Mouse (Mus musculus) forebrain, postnatal 0 days (tissue): ENCODE data around the gene Rnaseh2c. TPM values are rescaled to one million over a fixed set of nuclear protein-coding genes. Genes with fewer than 3 reads are reported as not detected.

Experiments
- ATAC-seq: fragments of 200-750 bp; cut with Nextera tagmentation; 2 replicates; pipeline ENCODE4 v1.8.0; 2017; ENCODE audit warnings: mild to moderate bottlenecking, moderate library complexity
- DNase-seq: peaks from one replicate; pipeline ENCODE4 v3.0.0-alpha.2; 2015
- H3K27ac ChIP-seq: fragments of 300-500 bp; sonication (generic); 2 replicates; pipeline ENCODE4 v1.5.1; 2014; ENCODE audit warnings: low read depth, mild to moderate bottlenecking, antibody characterized with exemption, low read length, moderate library complexity, mixed read lengths
- H3K27me3 ChIP-seq: fragments of 300-500 bp; sonication (generic); 2 replicates; pipeline ENCODE4 v1.6.1; 2014; ENCODE audit warnings: mild to moderate bottlenecking, low read length, mixed read lengths; ENCODE audit not compliant: insufficient read depth
- H3K36me3 ChIP-seq: fragments of 300-500 bp; sonication (generic); 2 replicates; pipeline ENCODE4 v1.6.1; 2014; ENCODE audit warnings: mild to moderate bottlenecking, moderate library complexity; ENCODE audit not compliant: insufficient read depth
- H3K4me1 ChIP-seq: fragments of 300-500 bp; sonication (generic); 2 replicates; pipeline ENCODE4 v1.6.1; 2014; ENCODE audit warnings: antibody characterized with exemption; ENCODE audit not compliant: insufficient read depth
- H3K4me2 ChIP-seq: fragments of 300-500 bp; sonication (generic); 2 replicates; pipeline ENCODE4 v1.6.1; 2014; ENCODE audit warnings: low read depth, mild to moderate bottlenecking, moderate library complexity
- H3K4me3 ChIP-seq: fragments of 300-500 bp; sonication (generic); 2 replicates; pipeline ENCODE4 v1.5.1; 2014; ENCODE audit warnings: low read depth, low read length, mixed read lengths
- H3K9ac ChIP-seq: fragments of 300-500 bp; sonication (generic); 2 replicates; pipeline ENCODE4 v1.6.1; 2014; ENCODE audit warnings: mild to moderate bottlenecking
- H3K9me3 ChIP-seq: fragments of 300-500 bp; sonication (generic); 2 replicates; pipeline ENCODE4 v1.6.1; 2016; ENCODE audit warnings: low read length
- CTCF ChIP-seq: sonication (generic); IDR thresholded peaks from 2 replicates; pipeline ENCODE4 v1.5.1; 2016; ENCODE audit warnings: antibody characterized with exemption, control low read depth, low read depth
- WGBS: fragments of 180-500 bp; shearing (Covaris S2); extraction: QIAGEN DNeasy Blood & Tissue Kit; methylation state at CpG from one replicate; pipeline ENCODE4 v1.1.7; 2014; 5-methylcytosine and 5-hydroxymethylcytosine counted together
- polyA plus RNA-seq: library from polyadenylated mRNA; unstranded; fragments of >200 nt; fragmentation: Nextera tagmentation; extraction: Ambion mirVana; gene quantifications from 2 replicates; pipeline ENCODE4 v1.2.1, GENCODE M21; 2015
- total RNA-seq: library from RNA; depleted of rRNA; stranded (reverse); fragments of >200 nt; gene quantifications from 2 replicates; pipeline ENCODE4 v1.2.3, GENCODE M21; 2014; rRNA removed

Rnaseh2c gene
- total RNA-seq (29.0 and 34.1 TPM in 2 replicates), polyA plus RNA-seq (49.8 and 59.9 TPM in 2 replicates)

DNA sequence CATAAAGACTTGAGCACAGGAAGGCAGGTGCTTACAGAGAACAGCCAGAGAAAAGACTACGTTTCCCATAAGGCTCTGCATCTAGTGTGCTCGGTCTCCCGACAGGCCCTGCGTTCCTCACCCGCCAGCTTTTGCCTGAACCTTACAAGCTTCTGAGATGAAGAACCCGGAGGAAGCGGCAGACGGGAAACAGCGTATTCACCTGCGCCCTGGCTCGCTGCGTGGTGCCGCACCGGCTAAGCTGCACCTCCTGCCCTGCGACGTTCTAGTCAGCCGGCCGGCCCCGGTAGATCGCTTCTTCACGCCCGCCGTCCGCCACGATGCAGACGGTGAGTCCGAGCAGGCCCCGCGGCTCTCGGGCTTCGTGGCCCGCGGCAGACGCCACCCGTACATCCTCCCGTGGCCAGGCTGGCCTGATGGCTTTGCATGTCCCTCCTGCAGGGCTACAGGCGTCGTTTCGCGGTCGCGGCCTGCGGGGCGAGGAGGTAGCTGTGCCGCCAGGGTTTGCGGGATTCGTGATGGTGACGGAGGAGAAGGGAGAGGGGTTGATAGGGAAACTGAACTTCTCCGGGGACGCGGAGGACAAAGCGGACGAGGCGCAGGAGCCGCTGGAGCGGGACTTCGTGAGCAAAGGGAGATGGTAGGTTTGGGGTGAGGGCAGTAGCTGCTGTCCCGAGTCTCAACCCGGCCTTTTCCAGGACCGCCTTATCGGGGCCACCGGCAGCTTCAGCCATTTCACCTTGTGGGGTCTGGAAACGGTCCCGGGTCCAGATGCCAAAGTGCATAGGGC lies at the start of gene Rnaseh2c:
Rnaseh2c (plus strand) TSS at position 122 of the 790 bp plus-strand sequence.
- H3K36me3 ChIP-seq = peaks cover 42% of the 10 kb centered on the region
- peak within 1 kb of the TSS; percentile 78 for H3K9ac ChIP-seq
- under 1% methylated on average over 64 of the region's 64 CpGs for WGBS
- H3K4me1 ChIP-seq = peaks cover 6% of the 10 kb centered on the region; the same call in 1 of the 2 replicates
- ATAC-seq (peak; percentile 97), DNase-seq (peak; percentile 87)
- H3K9me3 ChIP-seq = no peaks in the 10 kb centered on the region
- H3K4me2 ChIP-seq = peak within 1 kb of the TSS; percentile 85
- H3K27ac ChIP-seq = peak within 1 kb of the TSS; percentile 80
- no peaks in the 10 kb centered on the region for H3K27me3 ChIP-seq
- 0 out of 2 replicates have a peak, but pooled peaks have one; percentile 7 for TF ChIP-seq CTCF
- peak within 1 kb of the TSS; percentile 70 for H3K4me3 ChIP-seq

- DNase-seq = no peak
- H3K27ac ChIP-seq = no peak overlapping the region
- no peak for TF ChIP-seq CTCF
- ATAC-seq = no peak
- H3K4me1 ChIP-seq = no peaks in the 10 kb centered on the region
- no peaks in the 10 kb centered on the region for H3K9me3 ChIP-seq
- H3K27me3 ChIP-seq = peaks cover 16% of the 10 kb centered on the region
- no peak overlapping the region for H3K4me3 ChIP-seq
- no peak overlapping the region for H3K9ac ChIP-seq
- no peak overlapping the region for H3K4me2 ChIP-seq
- H3K36me3 ChIP-seq = no peaks in the 10 kb centered on the region
- 57% methylated on average over 8 of the region's 8 CpGs for WGBS
Observed at GRCm38 (mm10) chr19:5553802-5554201, 47.9 kb upstream of the Rnaseh2c start.

- no peak for TF ChIP-seq CTCF
- H3K4me1 ChIP-seq = no peaks in the 10 kb centered on the region
- no peak overlapping the region for H3K4me2 ChIP-seq
- H3K9me3 ChIP-seq = no peaks in the 10 kb centered on the region
- H3K9ac ChIP-seq = no peak overlapping the region
- WGBS = 80% methylated on average over 14 of the region's 14 CpGs
- DNase-seq (no peak), ATAC-seq (no peak)
- no peak overlapping the region for H3K27ac ChIP-seq
- H3K36me3 ChIP-seq = no peaks in the 10 kb centered on the region
- no peak overlapping the region for H3K4me3 ChIP-seq
- H3K27me3 ChIP-seq = peaks cover 20% of the 10 kb centered on the region
Observed at GRCm38 (mm10) chr19:5554212-5554611, 47.5 kb upstream of the Rnaseh2c start.

- H3K27me3 ChIP-seq = peaks cover 54% of the 10 kb centered on the region
- H3K9ac ChIP-seq = no peak overlapping the region
- H3K4me3 ChIP-seq = no peak overlapping the region
- no peak for DNase-seq
- H3K36me3 ChIP-seq = no peaks in the 10 kb centered on the region
- WGBS = 47% methylated on average over 7 of the region's 7 CpGs
- no peak for TF ChIP-seq CTCF
- no peak overlapping the region for H3K4me2 ChIP-seq
- H3K4me1 ChIP-seq = no peaks in the 10 kb centered on the region; the same call in 1 of the 2 replicates
- no peak overlapping the region for H3K27ac ChIP-seq
- H3K9me3 ChIP-seq = no peaks in the 10 kb centered on the region
- ATAC-seq = no peak
Observed at GRCm38 (mm10) chr19:5558169-5558568, 43.5 kb upstream of the Rnaseh2c start.

- no peak overlapping the region for H3K9ac ChIP-seq
- ATAC-seq (no peak), DNase-seq (no peak)
- H3K27ac ChIP-seq = no peak overlapping the region
- WGBS = 63% methylated on average over 8 of the region's 8 CpGs
- no peak overlapping the region for H3K4me2 ChIP-seq
- no peaks in the 10 kb centered on the region for H3K36me3 ChIP-seq
- H3K9me3 ChIP-seq = no peaks in the 10 kb centered on the region
- TF ChIP-seq CTCF = no peak
- peaks cover 54% of the 10 kb centered on the region for H3K27me3 ChIP-seq
- no peaks in the 10 kb centered on the region; the same call in 1 of the 2 replicates for H3K4me1 ChIP-seq
- no peak overlapping the region for H3K4me3 ChIP-seq
Observed at GRCm38 (mm10) chr19:5558770-5559169, 42.9 kb upstream of the Rnaseh2c start.

GRCm38 (mm10) chr19:5559229-5559628 lies 42.4 kb upstream of the Rnaseh2c start:
- no peak overlapping the region for H3K9ac ChIP-seq
- peaks cover 54% of the 10 kb centered on the region for H3K27me3 ChIP-seq
- H3K4me3 ChIP-seq = no peak overlapping the region
- no peak for ATAC-seq
- H3K27ac ChIP-seq = no peak overlapping the region
- H3K4me2 ChIP-seq = no peak overlapping the region
- 19% methylated on average over 8 of the region's 8 CpGs for WGBS
- TF ChIP-seq CTCF = no peak
- no peaks in the 10 kb centered on the region for H3K36me3 ChIP-seq
- H3K9me3 ChIP-seq = no peaks in the 10 kb centered on the region
- no peak for DNase-seq
- H3K4me1 ChIP-seq = no peaks in the 10 kb centered on the region; the same call in 1 of the 2 replicates
